Mouse (Mus musculus) heart, postnatal 0 days (tissue): ENCODE measurements around the gene Grk5.

Source experiments
- CTCF ChIP-seq: IDR thresholded peaks from 2 replicates; pipeline ENCODE4 v1.5.1; 2016; ENCODE audit warnings: antibody characterized with exemption, control low read depth, low read depth
- EP300 ChIP-seq: IDR thresholded peaks from 2 replicates; pipeline ENCODE4 v1.6.1; 2016; ENCODE audit warnings: antibody characterized with exemption, low read depth

- TF ChIP-seq CTCF (no peak), EP300 (no peak)
Observed at GRCm38 (mm10) chr19:61052008-61052407, 162.5 kb downstream of the Grk5 start.
